Mouse (Mus musculus): Measurements from ENCODE around the gene Evpl. TPM values are rescaled to one million over a fixed set of nuclear protein-coding genes. Genes with fewer than 3 reads are reported as not detected.

Gene Evpl
- polyA plus RNA-seq, 1 experiment = 0.01 TPM

DNA sequence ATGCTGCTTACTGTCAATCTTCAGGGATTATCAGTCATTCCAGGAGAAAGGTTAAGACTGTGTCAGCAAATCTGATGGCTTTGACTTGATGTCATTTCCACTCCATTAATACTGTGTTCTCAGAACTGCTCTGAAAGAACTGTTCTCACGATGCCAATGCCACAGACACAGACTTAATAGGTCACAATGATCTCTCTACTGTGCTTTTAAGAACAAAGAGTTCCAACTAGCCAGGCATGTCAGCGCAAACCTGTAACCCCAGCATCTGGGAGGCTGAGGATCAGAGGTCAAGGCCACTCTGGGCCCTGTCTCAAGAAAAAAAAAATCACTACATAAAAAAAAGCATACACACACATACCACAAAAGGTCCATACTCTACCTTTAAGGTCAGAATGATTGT is 65.9 kb downstream of the Evpl start:
- Histone ChIP-seq H3K4me1 (ENCODE audit: control insufficient read depth) (peaks cover 18% of the 10 kb centered on the region), H3K4me3 (replicated peaks) (no peak overlapping the region), H3K9me3 (ENCODE audit: control insufficient read depth, low read length) (no peaks in the 10 kb centered on the region), H3K27me3 (ENCODE audit: control insufficient read depth) (peaks cover 6% of the 10 kb centered on the region; the same call in 1 of the 2 replicates), H3K36me3 (ENCODE audit: control insufficient read depth) (peaks cover 44% of the 10 kb centered on the region)
- no peak for TF ChIP-seq GATA1 (IDR thresholded peaks at IDR 0.05; ENCODE audit: low read length)
- no peak for TF ChIP-seq TAL1 (IDR thresholded peaks at IDR 0.05; ENCODE audit: low read length)

Other genes starting within 250 kb of the Evpl start
- gene Galk1, start 225.4 kb downstream of the Evpl start, polyA plus RNA-seq (2012) = 1.5 and 1.9 TPM in 2 replicates
- gene H3f3b, start 210.1 kb downstream of the Evpl start, polyA plus RNA-seq (2012) = 117 and 150 TPM in 2 replicates
- gene Unk, start 207.8 kb downstream of the Evpl start, polyA plus RNA-seq (2012) = 3.6 and 3.8 TPM in 2 replicates
- gene Unc13d, start 160.1 kb downstream of the Evpl start, polyA plus RNA-seq (2012) = 14.5 and 18.2 TPM in 2 replicates
- 142 and 153 TPM in 2 replicates for gene Wbp2, start 151.1 kb downstream of the Evpl start, polyA plus RNA-seq (2012)
- 0.10 and 0.17 TPM in 2 replicates for gene Trim47, start 110.9 kb downstream of the Evpl start, polyA plus RNA-seq (2012)
- gene Trim65, start 106.9 kb downstream of the Evpl start, polyA plus RNA-seq (2012) = 0.04 and 0.08 TPM in 2 replicates
- gene Mrpl38, start 99.2 kb downstream of the Evpl start, polyA plus RNA-seq (2012) = 7.7 and 8.4 TPM in 2 replicates
- gene Fbf1, start 69.9 kb downstream of the Evpl start, polyA plus RNA-seq (2012) = 1.1 and 1.3 TPM in 2 replicates
- gene Ten1, start 39.2 kb downstream of the Evpl start, polyA plus RNA-seq (2012) = 7.6 and 10.2 TPM in 2 replicates
- 0.10 and 0.11 TPM in 2 replicates for gene Acox1, start 39.0 kb downstream of the Evpl start, polyA plus RNA-seq (2012)
- gene Srp68, start 36.1 kb upstream of the Evpl start, polyA plus RNA-seq (2012) = 0.78 and 1.9 TPM in 2 replicates
- gene Galr2, start 42.9 kb upstream of the Evpl start, polyA plus RNA-seq (2012) = not detected in 2 replicates
- 0.84 and 0.94 TPM in 2 replicates for gene Exoc7, start 69.2 kb upstream of the Evpl start, polyA plus RNA-seq (2012)
- 0.01 and 0.02 TPM in 2 replicates for gene Foxj1, start 97.3 kb upstream of the Evpl start, polyA plus RNA-seq (2012)
- gene Rnf157, start 175.0 kb upstream of the Evpl start, polyA plus RNA-seq (2012) = 0.04 TPM in 1 of 2 replicates, not detected in the other
- 377 and 469 TPM in 2 replicates for gene Ubald2, start 196.0 kb upstream of the Evpl start, polyA plus RNA-seq (2012)
- 0.01 TPM in 1 of 2 replicates, not detected in the other for gene Qrich2, start 228.2 kb upstream of the Evpl start, polyA plus RNA-seq (2012)